7 mouse cellular contexts compared by ENCODE assay signal in the genomic region with DNA sequence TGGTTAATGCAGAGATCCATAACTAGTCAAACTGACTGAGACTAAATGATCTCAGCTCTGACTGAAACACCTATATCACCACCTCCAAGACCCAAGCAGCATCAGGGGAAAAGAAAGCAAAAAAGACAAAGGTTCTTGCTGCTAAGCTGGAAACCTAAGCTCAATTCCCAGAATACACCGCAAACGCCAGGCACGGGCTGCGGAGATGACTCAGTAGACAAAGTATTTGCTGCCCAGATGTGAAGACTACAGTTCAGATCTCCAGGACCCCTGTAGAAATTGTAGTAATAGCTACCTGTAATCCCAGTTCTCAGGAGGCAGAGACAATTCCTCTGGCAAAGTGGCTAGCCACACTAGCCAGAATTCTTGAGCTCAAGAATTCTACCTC. TPM values are rescaled to one million over a fixed set of nuclear protein-coding genes. Genes with fewer than 3 reads are reported as not detected.
DNase-seq lines count a peak whose midpoint lies in the region; ATAC-seq and TF ChIP-seq lines count a peak whose summit lies in the region.

No protein-coding gene starts in this region.

- H3K36me3 ChIP-seq in hindbrain, embryonic 10.5 days: no peaks in the 10 kb centered on the region
- H3K36me3 ChIP-seq in hindbrain, embryonic 11.5 days (ENCODE audit: control insufficient read depth, insufficient read depth, low read length): no peaks in the 10 kb centered on the region
- no peaks in the 10 kb centered on the region for H3K36me3 ChIP-seq in C2C12 (ENCODE audit: control insufficient read depth, insufficient read depth)
- no peaks in the 10 kb centered on the region for H3K36me3 ChIP-seq in embryonic facial prominence, embryonic 13.5 days
- H3K36me3 ChIP-seq in macrophage (ENCODE audit: inconsistent target): no peaks in the 10 kb centered on the region

- H3K27ac ChIP-seq in hindbrain, embryonic 10.5 days: no peak overlapping the region
- H3K27ac ChIP-seq in hindbrain, embryonic 11.5 days (ENCODE audit: low read depth, low read length): no peak overlapping the region
- no peak overlapping the region for H3K27ac ChIP-seq in embryonic facial prominence, embryonic 13.5 days
- no peak overlapping the region for H3K27ac ChIP-seq in macrophage

- H3K79me2 ChIP-seq in C2C12 (ENCODE audit: control insufficient read depth, insufficient read depth): peaks cover 42% of the 10 kb centered on the region
- H3K79me2 ChIP-seq in macrophage (ENCODE audit: inconsistent target): peaks cover 40% of the 10 kb centered on the region

- no peaks in the 10 kb centered on the region for H3K9me3 ChIP-seq in hindbrain, embryonic 10.5 days
- H3K9me3 ChIP-seq in hindbrain, embryonic 11.5 days (ENCODE audit: control insufficient read depth, low read length): no peaks in the 10 kb centered on the region
- H3K9me3 ChIP-seq in embryonic facial prominence, embryonic 13.5 days: no peaks in the 10 kb centered on the region

- H3ac ChIP-seq in C2C12 (ENCODE audit: control insufficient read depth, insufficient read length, low read depth): no peak overlapping the region

- no peaks in the 10 kb centered on the region for H3K27me3 ChIP-seq in hindbrain, embryonic 10.5 days (ENCODE audit: insufficient read depth, poor library complexity, severe bottlenecking)
- no peaks in the 10 kb centered on the region for H3K27me3 ChIP-seq in hindbrain, embryonic 11.5 days (ENCODE audit: control insufficient read depth, insufficient read depth, low read length)
- no peaks in the 10 kb centered on the region for H3K27me3 ChIP-seq in C2C12 (ENCODE audit: control insufficient read depth, insufficient read depth, insufficient read length)
- H3K27me3 ChIP-seq in embryonic facial prominence, embryonic 13.5 days: no peaks in the 10 kb centered on the region

- 92% methylated on average over 4 of the region's 4 CpGs for WGBS in hindbrain, embryonic 10.5 days
- WGBS in hindbrain, embryonic 11.5 days: 91% methylated on average over 4 of the region's 4 CpGs
- WGBS in embryonic facial prominence, embryonic 13.5 days: 90% methylated on average over 4 of the region's 4 CpGs
- WGBS in macrophage (ENCODE audit: missing documents): 81% methylated on average over 4 of the region's 4 CpGs

- peaks cover 31% of the 10 kb centered on the region for H3K4me1 ChIP-seq in hindbrain, embryonic 10.5 days (replicated peaks)
- 0 out of 2 replicates have a peak, but pooled peaks cover 2% of the 10 kb centered on the region for H3K4me1 ChIP-seq in hindbrain, embryonic 11.5 days (replicated peaks; ENCODE audit: control insufficient read depth, insufficient read depth, low read length)
- peaks cover 17% of the 10 kb centered on the region for H3K4me1 ChIP-seq in embryonic facial prominence, embryonic 13.5 days

- H3K4me2 ChIP-seq in hindbrain, embryonic 11.5 days (replicated peaks; ENCODE audit: low read depth, low read length): no peak overlapping the region
- peak overlapping the region; percentile 78 for H3K4me2 ChIP-seq in embryonic facial prominence, embryonic 13.5 days

- no peak for TF ChIP-seq CTCF in C2C12 (IDR thresholded peaks at IDR 0.05; ENCODE audit: control insufficient read depth, insufficient read depth, insufficient read length)

- DNase-seq in hindbrain, embryonic 10.5 days (ENCODE audit: low spot score): no peak
- no peak for DNase-seq in hindbrain, embryonic 11.5 days (ENCODE audit: low spot score)
- no peak for DNase-seq in right cerebral cortex, postnatal 25 days
- DNase-seq in kidney, postnatal 14 days: no peak

- H3K4me3 ChIP-seq in hindbrain, embryonic 10.5 days: peak overlapping the region; percentile 97; the same call in 1 of the 2 replicates
- no peak overlapping the region for H3K4me3 ChIP-seq in hindbrain, embryonic 11.5 days (ENCODE audit: low read depth, low read length)
- H3K4me3 ChIP-seq in C2C12 (ENCODE audit: insufficient read depth, poor library complexity, severe bottlenecking) (peak overlapping the region; percentile 14), macrophage (ENCODE audit: inconsistent target) (peak overlapping the region; percentile 88; the same call in 1 of the 2 replicates)
- no peak overlapping the region for H3K4me3 ChIP-seq in embryonic facial prominence, embryonic 13.5 days

- no peak overlapping the region for H3K9ac ChIP-seq in hindbrain, embryonic 11.5 days (ENCODE audit: low read depth, low read length)
- H3K9ac ChIP-seq in embryonic facial prominence, embryonic 13.5 days: no peak overlapping the region; the same call in 1 of the 2 replicates

- no peak for ATAC-seq in hindbrain, embryonic 11.5 days (ENCODE audit: low FRiP score)
- ATAC-seq in embryonic facial prominence, embryonic 13.5 days (ENCODE audit: insufficient number of reproducible peaks, insufficient read depth, low FRiP score, low TSS enrichment, low read depth): no peak

- peaks cover 37% of the 10 kb centered on the region for H3K79me3 ChIP-seq in C2C12 (ENCODE audit: low read depth)

TF ChIP-seq in C2C12, 6 proteins besides CTCF, POLR2A, EP300 and RAD21:
- TF ChIP-seq USF1 (IDR thresholded peaks at IDR 0.05; ENCODE audit: low read depth) (no peak), CEBPB (IDR thresholded peaks at IDR 0.05; ENCODE audit: low read depth) (no peak), FOSL1 (IDR thresholded peaks at IDR 0.05; ENCODE audit: insufficient read depth, low read length, poor library complexity, severe bottlenecking) (peak; percentile 43), MAX (IDR thresholded peaks at IDR 0.05) (no peak)

RNA-seq across cellular contexts. Expression of a gene that starts 0.3 kb away (rescaled TPM):
- 51.7 and 54.0 TPM in 2 replicates for polyA plus RNA-seq in hindbrain, embryonic 10.5 days (2016; fragmentation: Nextera tagmentation; extraction: Ambion mirVana)
- polyA plus RNA-seq in hindbrain, embryonic 11.5 days (2014; fragmentation: Nextera tagmentation; extraction: Ambion mirVana): 76.3 and 97.6 TPM in 2 replicates
- polyA plus RNA-seq in C2C12 (2012; fragmentation: generic; extraction: Trizol): 20.1 TPM
- 53.8 and 54.4 TPM in 2 replicates for polyA plus RNA-seq in embryonic facial prominence, embryonic 13.5 days (2015; fragmentation: Nextera tagmentation; extraction: Ambion mirVana)
- total RNA-seq in macrophage (2018; cell fraction: chromatin; rRNA removed): 100 to 1,000 TPM in 15 of 26 experiments, 10 to 100 TPM in 11; 48.9 to 176 (median 111) TPM
- total RNA-seq in macrophage (2018; cell fraction: cytosol; rRNA removed): 10 to 100 TPM; 15.0 to 71.0 (median 36.5) TPM
- 100 to 1,000 TPM in 7 of 26 experiments, 10 to 100 TPM in 19; 51.1 to 151 (median 79.1) TPM for total RNA-seq in macrophage (2018; cell fraction: nucleus; rRNA removed)
- polyA plus RNA-seq in macrophage (2018): 43.9 to 55.5 TPM (median 53.5 TPM) in 3 replicates

RNA-seq across cellular contexts. Expression of a gene that starts 29.7 kb away (rescaled TPM):
- 0.30 and 0.31 TPM in 2 replicates for polyA plus RNA-seq in hindbrain, embryonic 10.5 days (2016; fragmentation: Nextera tagmentation; extraction: Ambion mirVana)
- 0.32 and 1.3 TPM in 2 replicates for polyA plus RNA-seq in hindbrain, embryonic 11.5 days (2014; fragmentation: Nextera tagmentation; extraction: Ambion mirVana)
- polyA plus RNA-seq in C2C12 (2012; fragmentation: generic; extraction: Trizol) (1.7 TPM), macrophage (2018) (58.1 to 131 TPM (median 76.9 TPM) in 3 replicates)
- polyA plus RNA-seq in embryonic facial prominence, embryonic 13.5 days (2015; fragmentation: Nextera tagmentation; extraction: Ambion mirVana): 0.86 and 1.0 TPM in 2 replicates
- 100 to 1,000 TPM in 25 of 26 experiments, 10 to 100 TPM in 1; 94.0 to 565 (median 215) TPM for total RNA-seq in macrophage (2018; cell fraction: chromatin; rRNA removed)
- 100 to 1,000 TPM in 22 of 26 experiments, 10 to 100 TPM in 4; 86.7 to 177 (median 113) TPM for total RNA-seq in macrophage (2018; cell fraction: cytosol; rRNA removed)
- 100 to 1,000 TPM; 107 to 483 (median 177) TPM for total RNA-seq in macrophage (2018; cell fraction: nucleus; rRNA removed)

Comparison
In these comparisons a context has a peak if more than half of its experiments do, and no peak if none do; other contexts are left out.
1. H3K4me3 ChIP-seq: peak in hindbrain, embryonic 10.5 days (single experiment), C2C12 (single experiment) and macrophage (single experiment); none in hindbrain, embryonic 11.5 days (single experiment) and embryonic facial prominence, embryonic 13.5 days (single experiment).
2. RNA of a gene that starts 29.7 kb away (polyA plus RNA-seq): 58.1 to 131 TPM in macrophage; 1.7 TPM in C2C12 (single experiment), 0.32 to 1.3 TPM in hindbrain, embryonic 11.5 days, 0.86 to 1.0 TPM in embryonic facial prominence, embryonic 13.5 days and 0.30 to 0.31 TPM in hindbrain, embryonic 10.5 days; every median in the first group is over 10 times any median in the second.